Mouse (Mus musculus): Measurements from ENCODE around the gene Tfpi.

- no peak for TF ChIP-seq POLR2A (IDR thresholded peaks at IDR 0.05; ENCODE audit: low read depth, low read length)
- TF ChIP-seq CTCF (IDR thresholded peaks at IDR 0.05; ENCODE audit: extremely low read depth, insufficient read depth, insufficient read length, insufficient replicate concordance), result no peak
Observed at GRCm38 (mm10) chr2:84475601-84476000, 974 bp downstream of the Tfpi start.
